In genomic region chr4:140815996-140816917, GRCm38 (mm10) we compare ENCODE assay signal across 10 mouse cellular contexts. TPM values are rescaled to one million over a fixed set of nuclear protein-coding genes. Genes with fewer than 3 reads are reported as not detected.
DNase-seq lines count a peak whose midpoint lies in the region; ATAC-seq and TF ChIP-seq lines count a peak whose summit lies in the region.
"Had no signal": no experiment of that assay in that cellular context is flagged by ENCODE, and none has a peak within 500 bp of the region (broad histone marks: within the 10 kb centered on the region; RNA-seq: fewer than 3 reads in every experiment).

No protein-coding gene starts in this region.

- H3K4me2 ChIP-seq in liver, embryonic 11.5 days = peak overlapping the region; percentile 39
- H3K4me2 ChIP-seq in stomach, postnatal 0 days (replicated peaks; ENCODE audit: low read depth) = no peak overlapping the region
- H3K4me2 ChIP-seq in midbrain, embryonic 16.5 days (ENCODE audit: low read length) = no peak overlapping the region

- no peaks in the 10 kb centered on the region for H3K9me3 ChIP-seq in liver, embryonic 11.5 days (ENCODE audit: control insufficient read depth, low read length)
- H3K9me3 ChIP-seq in stomach, postnatal 0 days (ENCODE audit: control insufficient read depth, low read length) = no peaks in the 10 kb centered on the region
- H3K9me3 ChIP-seq in midbrain, embryonic 16.5 days (replicated peaks; ENCODE audit: control insufficient read depth, low read length, poor library complexity, severe bottlenecking) = no peaks in the 10 kb centered on the region

- peak; percentile 77 for DNase-seq in testis, postnatal 10 days (ENCODE audit: low spot score)
- DNase-seq in testis, postnatal 14 days (ENCODE audit: low spot score) = no peak
- DNase-seq in c-Kit-positive CD71-negative TER-119-negative erythroid progenitor cells, embryonic 14.5 days (ENCODE audit: low read depth) = peak; percentile 33
- DNase-seq in liver, embryonic 11.5 days (ENCODE audit: low spot score) = no peak
- peak; percentile 59 for DNase-seq in stomach, postnatal 0 days (ENCODE audit: low spot score)
- no peak for DNase-seq in thymus, adult 18-20 months
- no peak for DNase-seq in layer of hippocampus, postnatal 14 days (ENCODE audit: low spot score in 2 of 2)

- no peaks in the 10 kb centered on the region for H3K36me3 ChIP-seq in liver, embryonic 11.5 days (ENCODE audit: control insufficient read depth, insufficient read depth, low read length)
- H3K36me3 ChIP-seq in stomach, postnatal 0 days (ENCODE audit: control insufficient read depth, insufficient read depth, low read length) = no peaks in the 10 kb centered on the region
- no peaks in the 10 kb centered on the region for H3K36me3 ChIP-seq in midbrain, embryonic 16.5 days (ENCODE audit: control insufficient read depth, insufficient read depth, low read length)

- H3K4me1 ChIP-seq in liver, embryonic 11.5 days (replicated peaks; ENCODE audit: control insufficient read depth, insufficient read depth, low read length) = peaks cover 49% of the 10 kb centered on the region
- no peaks in the 10 kb centered on the region for H3K4me1 ChIP-seq in stomach, postnatal 0 days (replicated peaks; ENCODE audit: control insufficient read depth, insufficient read depth)
- no peaks in the 10 kb centered on the region for H3K4me1 ChIP-seq in midbrain, embryonic 16.5 days (ENCODE audit: control insufficient read depth, insufficient read depth, low read length)

- TF ChIP-seq EP300 in stomach, postnatal 0 days (optimal IDR thresholded peaks at IDR 0.05) = no peak

- no peak overlapping the region for H3K9ac ChIP-seq in liver, embryonic 11.5 days (ENCODE audit: low read depth, low read length)
- no peak overlapping the region for H3K9ac ChIP-seq in stomach, postnatal 0 days (ENCODE audit: low read length)
- no peak overlapping the region for H3K9ac ChIP-seq in midbrain, embryonic 16.5 days (ENCODE audit: low read depth, low read length)

- no peak for TF ChIP-seq CTCF in stomach, postnatal 0 days (IDR thresholded peaks at IDR 0.05; ENCODE audit: low read depth)

- peak; percentile 37 for ATAC-seq in liver, embryonic 11.5 days (replicated peaks; ENCODE audit: low FRiP score)
- ATAC-seq in stomach, postnatal 0 days (ENCODE audit: low FRiP score, low TSS enrichment) = no peak
- ATAC-seq in midbrain, embryonic 16.5 days = no peak

- H3K27ac ChIP-seq in liver, embryonic 11.5 days (ENCODE audit: low read depth, low read length) = peak overlapping the region; percentile 29; the same call in 1 of the 2 replicates
- H3K27ac ChIP-seq in stomach, postnatal 0 days (replicated peaks) = no peak overlapping the region
- no peak overlapping the region for H3K27ac ChIP-seq in midbrain, embryonic 16.5 days (ENCODE audit: low read length)

- WGBS in liver, embryonic 11.5 days = 20% methylated on average over 10 of the region's 10 CpGs
- WGBS in stomach, postnatal 0 days = 31% methylated on average over 10 of the region's 10 CpGs
- WGBS in midbrain, embryonic 16.5 days = 68% methylated on average over 10 of the region's 10 CpGs

- H3K27me3 ChIP-seq in liver, embryonic 11.5 days (replicated peaks; ENCODE audit: control insufficient read depth, insufficient read depth, low read length) = peaks cover 14% of the 10 kb centered on the region
- no peaks in the 10 kb centered on the region for H3K27me3 ChIP-seq in stomach, postnatal 0 days (ENCODE audit: control insufficient read depth, insufficient read depth, low read length)
- H3K27me3 ChIP-seq in midbrain, embryonic 16.5 days (ENCODE audit: control insufficient read depth, insufficient read depth, low read depth, low read length) = peaks cover 8% of the 10 kb centered on the region

- no peak overlapping the region for H3K4me3 ChIP-seq in liver, embryonic 11.5 days (ENCODE audit: low read depth, low read length)
- H3K4me3 ChIP-seq in stomach, postnatal 0 days (ENCODE audit: low read depth, low read length) = no peak overlapping the region
- no peak overlapping the region for H3K4me3 ChIP-seq in midbrain, embryonic 16.5 days (ENCODE audit: low read depth, low read length)

RNA-seq across cellular contexts. Expression of gene Padi3, which starts 5.8 kb away (rescaled TPM):
- polyA plus RNA-seq in liver, embryonic 11.5 days (2014; fragmentation: Nextera tagmentation; extraction: Ambion mirVana) = 0.56 and 0.96 TPM in 2 replicates
- 0.02 TPM in 1 of 2 replicates, not detected in the other for polyA plus RNA-seq in stomach, postnatal 0 days (2015; fragmentation: Nextera tagmentation; extraction: Ambion mirVana)
- polyA plus RNA-seq in midbrain, embryonic 16.5 days (2015; fragmentation: Nextera tagmentation; extraction: Ambion mirVana) = not detected in 2 replicates
- total RNA-seq in layer of hippocampus, postnatal 14 days (2021) = not detected
- polyA plus RNA-seq: heart, embryonic 14.5 days; neural tube, embryonic 11.5 days had no signal

RNA-seq across cellular contexts. Expression of gene Padi1, which starts 29.3 kb away (rescaled TPM):
- 0.06 and 0.11 TPM in 2 replicates for polyA plus RNA-seq in liver, embryonic 11.5 days (2014; fragmentation: Nextera tagmentation; extraction: Ambion mirVana)
- 1.3 and 2.1 TPM in 2 replicates for polyA plus RNA-seq in stomach, postnatal 0 days (2015; fragmentation: Nextera tagmentation; extraction: Ambion mirVana)
- polyA plus RNA-seq in midbrain, embryonic 16.5 days (2015; fragmentation: Nextera tagmentation; extraction: Ambion mirVana) = 0.07 and 0.09 TPM in 2 replicates
- not detected for total RNA-seq in layer of hippocampus, postnatal 14 days (2021)
- polyA plus RNA-seq: neural tube, embryonic 11.5 days had no signal

RNA-seq across cellular contexts. Expression of gene Padi4, which starts 42.2 kb away (rescaled TPM):
- 0.32 and 0.34 TPM in 2 replicates for polyA plus RNA-seq in liver, embryonic 11.5 days (2014; fragmentation: Nextera tagmentation; extraction: Ambion mirVana)
- 0.23 and 0.27 TPM in 2 replicates for polyA plus RNA-seq in stomach, postnatal 0 days (2015; fragmentation: Nextera tagmentation; extraction: Ambion mirVana)
- polyA plus RNA-seq in midbrain, embryonic 16.5 days (2015; fragmentation: Nextera tagmentation; extraction: Ambion mirVana) = 0.20 and 0.25 TPM in 2 replicates
- not detected for total RNA-seq in layer of hippocampus, postnatal 14 days (2021)

Comparison
In these comparisons a context has a peak if more than half of its experiments do, and no peak if none do; other contexts are left out.
1. DNase-seq: peak in testis, postnatal 10 days (single experiment), c-Kit-positive CD71-negative TER-119-negative erythroid progenitor cells, embryonic 14.5 days (single experiment) and stomach, postnatal 0 days (single experiment); none in testis, postnatal 14 days (single experiment), liver, embryonic 11.5 days (single experiment), thymus, adult 18-20 months (0 of 2) and layer of hippocampus, postnatal 14 days (0 of 2).